In the genomic region with DNA sequence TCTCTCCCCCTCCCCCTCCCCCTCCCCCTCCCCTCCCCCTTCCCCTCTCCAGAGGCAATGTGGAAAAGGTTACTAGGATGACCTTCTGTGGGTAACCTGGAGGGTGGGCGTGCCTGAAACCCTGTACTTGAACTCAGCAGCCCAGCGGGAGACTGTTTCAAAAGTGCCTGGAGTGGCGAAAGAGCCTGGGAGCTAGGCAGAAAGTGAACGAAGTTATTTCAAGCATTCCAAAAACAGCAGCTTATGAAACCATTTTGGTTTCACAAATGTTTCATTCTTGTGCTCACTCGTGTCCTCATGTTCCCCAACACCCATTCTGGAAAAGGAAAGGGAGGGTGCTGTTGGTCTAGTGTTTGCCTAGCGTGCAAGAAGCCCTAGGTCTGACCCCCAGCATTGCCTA, we compare ENCODE assay signal across 8 mouse cellular contexts. TPM values are rescaled to one million over a fixed set of nuclear protein-coding genes. Genes with fewer than 3 reads are reported as not detected.
DNase-seq lines count a peak whose midpoint lies in the region; ATAC-seq and TF ChIP-seq lines count a peak whose summit lies in the region.

No protein-coding gene starts in this region.

- H3K9ac ChIP-seq in embryonic facial prominence, embryonic 14.5 days (ENCODE audit: low read depth, low read length) = peak overlapping the region; percentile 72
- H3K9ac ChIP-seq in intestine, embryonic 16.5 days (ENCODE audit: low read depth, low read length) = no peak overlapping the region
- H3K9ac ChIP-seq in lung, postnatal 0 days (replicated peaks; ENCODE audit: low read depth) = peak overlapping the region; percentile 87

- WGBS in embryonic facial prominence, embryonic 14.5 days = 13% methylated on average over 6 of the region's 6 CpGs
- WGBS in intestine, embryonic 16.5 days = 47% methylated on average over 6 of the region's 6 CpGs
- WGBS in lung, postnatal 0 days = 10% methylated on average over 6 of the region's 6 CpGs

- peak; percentile 22 for TF ChIP-seq EP300 in lung, postnatal 0 days (IDR thresholded peaks at IDR 0.05)

- H3K36me3 ChIP-seq in megakaryocyte, embryonic 14.5 days (replicated peaks; ENCODE audit: low read length) = no peaks in the 10 kb centered on the region
- H3K36me3 ChIP-seq in embryonic facial prominence, embryonic 14.5 days (ENCODE audit: control insufficient read depth, insufficient read depth, low read length) = no peaks in the 10 kb centered on the region
- H3K36me3 ChIP-seq in intestine, embryonic 16.5 days (ENCODE audit: control insufficient read depth, insufficient read depth, low read length) = no peaks in the 10 kb centered on the region
- no peaks in the 10 kb centered on the region; the same call in 1 of the 2 replicates for H3K36me3 ChIP-seq in lung, postnatal 0 days (ENCODE audit: insufficient read depth, low read length)

- TF ChIP-seq CTCF in lung, postnatal 0 days (IDR thresholded peaks at IDR 0.05) = no peak

- peak overlapping the region; percentile 97 for H3K4me2 ChIP-seq in embryonic facial prominence, embryonic 14.5 days (ENCODE audit: low read depth, low read length)
- peak overlapping the region; percentile 100 for H3K4me2 ChIP-seq in intestine, embryonic 16.5 days (ENCODE audit: low read depth, low read length)
- peak overlapping the region; percentile 85 for H3K4me2 ChIP-seq in lung, postnatal 0 days (replicated peaks; ENCODE audit: low read depth, low read length)

- H3K27me3 ChIP-seq in megakaryocyte, embryonic 14.5 days (replicated peaks) = peaks cover 20% of the 10 kb centered on the region
- H3K27me3 ChIP-seq in embryonic facial prominence, embryonic 14.5 days (replicated peaks; ENCODE audit: control insufficient read depth, insufficient read depth, low read length) = peaks cover 5% of the 10 kb centered on the region; the same call in 1 of the 2 replicates
- H3K27me3 ChIP-seq in intestine, embryonic 16.5 days (replicated peaks; ENCODE audit: control insufficient read depth, insufficient read depth, low read length) = no peaks in the 10 kb centered on the region; the same call in 1 of the 2 replicates
- H3K27me3 ChIP-seq in lung, postnatal 0 days (replicated peaks; ENCODE audit: insufficient read depth, low read length) = no peaks in the 10 kb centered on the region

- no peaks in the 10 kb centered on the region for H3K9me3 ChIP-seq in megakaryocyte, embryonic 14.5 days
- H3K9me3 ChIP-seq in embryonic facial prominence, embryonic 14.5 days (ENCODE audit: control insufficient read depth, low read length) = no peaks in the 10 kb centered on the region
- no peaks in the 10 kb centered on the region for H3K9me3 ChIP-seq in intestine, embryonic 16.5 days (ENCODE audit: control insufficient read depth, low read length)
- no peaks in the 10 kb centered on the region for H3K9me3 ChIP-seq in lung, postnatal 0 days (ENCODE audit: low read length)

- no peak for ATAC-seq in megakaryocyte, adult 5-6 weeks (ENCODE audit: poor library complexity, severe bottlenecking)
- ATAC-seq in embryonic facial prominence, embryonic 14.5 days (ENCODE audit: low read depth) = no peak
- ATAC-seq in intestine, embryonic 16.5 days = no peak
- peak; percentile 23 for ATAC-seq in lung, postnatal 0 days

- 0 out of 2 replicates have a peak overlapping the region, but pooled peaks have one; percentile 10 for H3K27ac ChIP-seq in embryonic facial prominence, embryonic 14.5 days (replicated peaks; ENCODE audit: low read depth, low read length)
- H3K27ac ChIP-seq in intestine, embryonic 16.5 days (ENCODE audit: low read length) = no peak overlapping the region
- H3K27ac ChIP-seq in lung, postnatal 0 days (ENCODE audit: low read length) = peak overlapping the region; percentile 93

- peaks cover 65% of the 10 kb centered on the region for H3K4me1 ChIP-seq in megakaryocyte, embryonic 14.5 days
- peaks cover 33% of the 10 kb centered on the region for H3K4me1 ChIP-seq in embryonic facial prominence, embryonic 14.5 days (ENCODE audit: control insufficient read depth, insufficient read depth, low read length)
- H3K4me1 ChIP-seq in intestine, embryonic 16.5 days (ENCODE audit: control insufficient read depth, insufficient read depth, low read length) = peaks cover 3% of the 10 kb centered on the region; the same call in 1 of the 2 replicates
- peaks cover 3% of the 10 kb centered on the region; the same call in 1 of the 2 replicates for H3K4me1 ChIP-seq in lung, postnatal 0 days (ENCODE audit: insufficient read depth, low read depth, low read length)

- no peak for DNase-seq in embryonic facial prominence, embryonic 14.5 days (ENCODE audit: low spot score)
- peak; percentile 89 for DNase-seq in lung, postnatal 0 days (ENCODE audit: low spot score)
- no peak for DNase-seq in yolk sac, embryonic 10.5 days (ENCODE audit: low spot score)
- DNase-seq in embryo, embryonic 11 days = no peak
- no peak for DNase-seq in cerebellum, adult 11-12 months

- H3K4me3 ChIP-seq in megakaryocyte, embryonic 14.5 days (replicated peaks) = peak overlapping the region; percentile 48
- H3K4me3 ChIP-seq in embryonic facial prominence, embryonic 14.5 days (ENCODE audit: low read depth, low read length) = peak overlapping the region; percentile 61
- H3K4me3 ChIP-seq in intestine, embryonic 16.5 days (ENCODE audit: low read length) = peak overlapping the region; percentile 65
- peak overlapping the region; percentile 81 for H3K4me3 ChIP-seq in lung, postnatal 0 days (ENCODE audit: low read depth, low read length)

RNA-seq across cellular contexts. Expression of a gene that starts 1.6 kb away (rescaled TPM):
- polyA plus RNA-seq in megakaryocyte, embryonic 14.5 days (2012; ENCODE audit: insufficient read depth, low replicate concordance) = 19.5 and 68.5 TPM in 2 replicates
- 11.7 and 13.7 TPM in 2 replicates for total RNA-seq in megakaryocyte, adult 5-6 weeks (2015)
- 12.4 and 12.8 TPM in 2 replicates for total RNA-seq in megakaryocyte, adult 5-6 weeks (2017)
- 74.8 and 89.5 TPM in 2 replicates for polyA plus RNA-seq in embryonic facial prominence, embryonic 14.5 days (2014; fragmentation: Nextera tagmentation; extraction: Ambion mirVana)
- polyA plus RNA-seq in intestine, embryonic 16.5 days (2015; fragmentation: Nextera tagmentation; extraction: Ambion mirVana) = 39.4 and 46.2 TPM in 2 replicates
- polyA plus RNA-seq in lung, postnatal 0 days (2015; fragmentation: Nextera tagmentation; extraction: Ambion mirVana) = 357 and 645 TPM in 2 replicates

RNA-seq across cellular contexts. Expression of a gene that starts 52.6 kb away (rescaled TPM):
- polyA plus RNA-seq in megakaryocyte, embryonic 14.5 days (2012; ENCODE audit: insufficient read depth, low replicate concordance) = not detected in 2 replicates
- total RNA-seq in megakaryocyte, adult 5-6 weeks (2015) = not detected in 2 replicates
- total RNA-seq in megakaryocyte, adult 5-6 weeks (2017) = not detected in 2 replicates
- polyA plus RNA-seq in embryonic facial prominence, embryonic 14.5 days (2014; fragmentation: Nextera tagmentation; extraction: Ambion mirVana) = not detected in 2 replicates
- polyA plus RNA-seq in intestine, embryonic 16.5 days (2015; fragmentation: Nextera tagmentation; extraction: Ambion mirVana) = not detected in 2 replicates
- not detected in 2 replicates for polyA plus RNA-seq in lung, postnatal 0 days (2015; fragmentation: Nextera tagmentation; extraction: Ambion mirVana)
